Mouse (Mus musculus) gastrocnemius, adult 8-10 months (tissue): Measurements from ENCODE around the gene Ntn1. TPM values are rescaled to one million over a fixed set of nuclear protein-coding genes. Genes with fewer than 3 reads are reported as not detected.

ENCODE experiments used
- DNase-seq, 2 experiments: peaks; one replicate each; pipeline ENCODE4 v3.0.0; 2022; ENCODE audit warnings: low spot score in 2 of 2
- total RNA-seq, 4 experiments: library from RNA; stranded (reverse); gene quantifications; 2 replicates each; pipeline ENCODE4 v1.2.4; 2022

The Ntn1 gene
- total RNA-seq, 4 experiments from 2014 or later: 2.7 to 6.6 (median 4.9) TPM

DNA sequence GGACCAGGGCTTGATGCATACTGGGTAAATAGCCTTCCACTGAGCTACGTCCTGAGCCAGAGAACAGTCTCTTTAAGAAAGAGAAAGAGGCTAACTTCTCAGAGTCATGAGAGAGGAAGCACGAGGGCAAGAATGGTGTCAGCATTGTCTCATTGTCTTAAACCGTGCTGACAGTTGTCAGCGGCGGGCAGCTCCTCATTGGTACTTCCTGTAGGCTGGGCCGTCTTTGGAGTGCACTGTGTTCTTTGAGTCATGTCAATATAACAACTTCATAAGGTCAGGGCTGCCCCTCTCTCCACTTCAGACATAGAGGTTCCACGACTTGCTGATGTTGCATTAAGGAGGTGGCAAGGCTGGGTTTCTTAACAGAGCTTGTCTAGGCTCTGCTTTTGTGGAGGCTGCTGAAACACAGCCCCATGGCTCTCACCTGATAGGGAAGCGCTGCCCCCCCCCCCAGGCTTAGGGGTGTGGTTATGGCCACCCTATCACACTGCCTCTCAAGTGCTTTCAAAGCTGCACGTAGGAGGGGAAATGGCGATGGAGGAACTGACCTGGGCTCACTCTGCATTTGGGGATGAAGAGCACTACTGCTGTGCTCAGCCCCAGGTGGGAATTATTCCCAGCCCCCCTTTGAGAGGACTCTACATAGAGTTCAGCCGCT, 6.8 kb upstream of the Ntn1 start:
- DNase-seq: no peak

DNA sequence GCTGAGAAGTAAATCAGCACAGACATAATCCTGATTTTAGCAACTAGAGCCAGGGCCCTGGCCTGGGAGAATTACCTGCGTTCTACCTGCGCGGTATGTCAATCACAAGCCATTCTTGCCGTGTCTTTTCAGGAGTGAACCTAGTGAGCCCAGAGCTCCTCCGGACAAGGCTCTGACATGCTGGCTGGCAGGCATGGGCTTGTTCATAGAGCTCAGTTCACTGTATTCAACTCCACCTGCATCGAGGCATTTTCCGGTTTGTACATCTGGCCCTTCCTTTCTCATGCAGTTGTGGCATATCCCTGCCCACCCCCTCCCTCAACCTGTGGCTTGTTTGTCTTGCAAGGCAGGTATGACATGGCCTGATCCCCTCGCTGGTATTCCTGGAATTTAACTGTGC, 5.0 kb upstream of the Ntn1 start:
- DNase-seq: no peak

- no peak for DNase-seq
Observed at GRCm38 (mm10) chr11:68404185-68404584, 3.6 kb upstream of the Ntn1 start.

GRCm38 (mm10) chr11:68401428-68401827, 805 bp upstream of the Ntn1 start:
- DNase-seq: no peak

GRCm38 (mm10) chr11:68400021-68400671, 477 bp downstream of the Ntn1 start:
- DNase-seq: no peak

GRCm38 (mm10) chr11:68399548-68400020, 1.0 kb downstream of the Ntn1 start:
- no peak for DNase-seq

- DNase-seq: no peak
Observed at GRCm38 (mm10) chr11:68398891-68399547, 1.6 kb downstream of the Ntn1 start.

GRCm38 (mm10) chr11:68395546-68395945, 5.1 kb downstream of the Ntn1 start:
- DNase-seq: no peak

DNA sequence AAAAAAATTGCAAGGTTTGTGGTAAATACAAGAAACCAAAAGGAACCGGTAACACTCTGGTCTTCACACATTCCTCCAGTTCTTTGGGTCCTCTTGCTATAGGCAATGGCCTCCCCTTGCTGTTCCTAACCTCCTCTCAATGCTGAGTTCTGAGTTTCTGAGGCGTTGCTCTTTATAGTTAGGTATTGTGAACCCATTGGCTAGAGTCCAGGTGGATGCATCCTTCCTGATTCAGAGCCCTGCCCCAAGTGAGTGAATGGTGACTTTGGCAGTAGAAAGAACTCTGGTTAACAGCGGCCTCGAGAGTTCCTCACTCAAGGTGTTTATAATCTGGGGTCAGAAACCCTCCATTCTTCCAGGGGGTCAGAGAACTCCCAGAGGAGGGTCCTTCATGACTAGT, 5.9 kb downstream of the Ntn1 start:
- DNase-seq: no peak

DNA sequence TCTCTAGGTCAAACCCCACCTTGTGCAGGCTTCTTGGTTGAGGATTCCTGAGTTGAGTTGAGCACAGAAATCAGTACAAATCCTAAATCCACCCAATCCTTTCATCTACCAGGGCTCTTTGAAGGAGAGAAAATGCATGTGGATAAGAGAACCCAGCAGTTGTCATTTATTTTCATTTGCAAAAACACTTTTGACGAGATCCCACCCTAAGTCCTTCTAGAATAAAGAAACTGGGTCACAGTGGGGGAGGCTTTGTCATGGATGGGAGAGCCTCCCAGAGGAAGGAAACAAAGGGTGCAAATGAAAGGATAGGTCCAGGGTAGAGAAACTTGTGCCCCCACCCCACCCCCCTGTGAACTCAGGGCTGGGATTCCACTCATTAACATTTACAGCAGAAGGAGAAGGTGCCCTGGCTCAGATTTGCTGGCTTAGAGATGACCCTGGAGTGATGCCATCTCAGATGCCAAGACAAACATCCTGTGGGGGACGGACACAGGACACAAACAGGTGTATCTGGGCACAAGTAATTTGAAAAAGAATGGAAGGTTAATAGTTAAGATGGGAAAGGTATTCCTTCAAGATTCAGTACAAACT, 6.6 kb downstream of the Ntn1 start:
- no peak for DNase-seq

GRCm38 (mm10) chr11:68390381-68391287, 10.0 kb downstream of the Ntn1 start:
- no peak for DNase-seq

DNA sequence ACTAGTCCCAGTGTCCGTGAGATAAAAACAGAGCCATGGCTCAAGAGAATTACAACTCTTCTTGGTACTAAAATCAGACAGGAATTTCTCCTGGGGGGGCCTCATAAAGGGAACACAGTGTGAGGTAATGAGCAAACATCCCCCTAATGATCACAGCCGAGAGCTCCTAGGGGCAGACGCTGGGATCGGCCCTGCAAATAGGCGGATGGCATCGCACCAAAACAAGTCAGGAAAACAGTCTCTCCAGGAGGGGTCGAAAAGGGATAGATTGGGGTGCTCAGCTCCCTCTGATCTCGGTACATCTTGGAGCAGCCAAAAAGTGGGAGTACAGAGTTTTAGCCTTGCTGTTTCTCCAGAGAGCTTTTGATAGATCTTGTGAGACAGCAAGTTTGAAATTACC, 11.0 kb downstream of the Ntn1 start:
- DNase-seq: no peak

- no peak for DNase-seq
Observed at GRCm38 (mm10) chr11:68388655-68389015, 12.0 kb downstream of the Ntn1 start.

DNA sequence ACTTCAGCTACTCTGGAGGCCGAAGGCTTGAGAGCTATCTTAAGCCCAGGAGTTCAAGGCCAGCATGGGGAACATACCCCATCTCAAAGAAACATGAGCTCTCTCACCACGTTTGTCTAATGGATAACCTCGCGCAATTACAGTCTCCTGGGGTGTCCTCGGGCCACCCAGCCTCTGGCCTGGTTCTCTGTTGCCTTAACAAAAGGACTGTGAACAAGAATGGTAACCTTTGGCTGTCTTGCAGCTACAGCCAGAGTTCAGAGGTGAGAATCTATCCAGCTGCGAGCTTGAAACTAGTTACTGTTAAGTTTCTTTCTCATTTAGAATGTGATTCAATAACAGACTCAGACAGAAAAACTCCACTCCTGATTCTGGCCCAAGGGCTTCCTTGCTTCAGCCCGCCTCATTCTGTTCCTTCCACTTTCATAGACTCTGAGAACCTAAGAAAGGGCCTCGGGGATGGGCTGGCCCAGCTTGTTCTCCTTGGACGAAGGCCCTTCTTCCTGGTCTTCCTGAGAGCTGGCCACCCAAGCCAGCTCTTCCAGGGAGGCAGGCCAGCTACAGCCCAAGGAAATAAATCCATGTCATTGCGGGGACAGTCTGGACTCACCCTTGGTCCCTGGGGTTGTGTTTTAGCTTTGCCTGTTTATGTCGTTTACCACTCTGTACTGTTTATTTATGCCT, 12.5 kb downstream of the Ntn1 start:
- DNase-seq: peak in 1 of 2 experiments; percentile 33

- no peak for DNase-seq
Observed at GRCm38 (mm10) chr11:68387441-68387760, 13.2 kb downstream of the Ntn1 start.

DNA sequence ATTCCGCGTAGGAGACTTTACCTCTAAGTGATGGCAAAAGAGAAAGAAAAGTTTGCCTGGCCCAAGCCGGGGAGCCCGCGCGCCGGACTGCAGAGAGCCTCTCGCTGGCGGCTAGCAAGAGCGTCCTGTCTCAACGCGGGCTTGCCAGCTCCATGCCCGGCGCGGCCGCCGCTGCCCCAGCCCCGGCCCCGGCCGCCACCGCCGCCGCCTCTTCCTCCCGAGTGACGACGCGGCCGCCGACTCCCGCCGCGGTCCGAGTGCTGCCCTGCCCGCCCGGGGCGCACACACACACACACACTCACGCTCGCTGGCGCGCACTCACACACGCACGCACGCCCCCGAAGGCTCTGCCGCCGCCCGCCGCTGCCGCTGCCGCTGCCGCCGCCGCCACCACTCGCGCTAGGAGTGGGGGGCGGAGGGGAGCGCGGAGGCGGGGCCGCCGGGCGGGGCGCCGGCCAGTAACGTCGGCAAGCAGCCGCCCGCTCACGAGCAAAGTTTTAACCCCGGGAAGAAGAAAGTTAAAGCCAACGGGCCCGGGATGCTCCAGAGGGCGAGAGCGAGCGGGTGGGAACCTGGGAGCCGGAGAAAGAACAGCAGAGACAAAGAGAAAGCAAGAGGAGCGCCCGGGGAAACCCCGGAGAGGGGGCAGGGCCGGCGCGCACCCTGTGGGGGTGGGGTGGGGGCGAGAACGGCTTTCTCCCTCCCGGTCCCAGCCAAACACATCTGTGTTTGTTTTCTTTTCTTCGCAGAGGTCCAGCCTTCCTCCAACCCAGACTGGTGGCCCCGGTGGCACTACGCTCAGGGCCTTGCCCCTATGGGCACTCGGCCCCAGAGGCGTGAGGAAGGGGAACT, 13.8 kb downstream of the Ntn1 start:
- peak; percentile 31 to 44 for DNase-seq

DNA sequence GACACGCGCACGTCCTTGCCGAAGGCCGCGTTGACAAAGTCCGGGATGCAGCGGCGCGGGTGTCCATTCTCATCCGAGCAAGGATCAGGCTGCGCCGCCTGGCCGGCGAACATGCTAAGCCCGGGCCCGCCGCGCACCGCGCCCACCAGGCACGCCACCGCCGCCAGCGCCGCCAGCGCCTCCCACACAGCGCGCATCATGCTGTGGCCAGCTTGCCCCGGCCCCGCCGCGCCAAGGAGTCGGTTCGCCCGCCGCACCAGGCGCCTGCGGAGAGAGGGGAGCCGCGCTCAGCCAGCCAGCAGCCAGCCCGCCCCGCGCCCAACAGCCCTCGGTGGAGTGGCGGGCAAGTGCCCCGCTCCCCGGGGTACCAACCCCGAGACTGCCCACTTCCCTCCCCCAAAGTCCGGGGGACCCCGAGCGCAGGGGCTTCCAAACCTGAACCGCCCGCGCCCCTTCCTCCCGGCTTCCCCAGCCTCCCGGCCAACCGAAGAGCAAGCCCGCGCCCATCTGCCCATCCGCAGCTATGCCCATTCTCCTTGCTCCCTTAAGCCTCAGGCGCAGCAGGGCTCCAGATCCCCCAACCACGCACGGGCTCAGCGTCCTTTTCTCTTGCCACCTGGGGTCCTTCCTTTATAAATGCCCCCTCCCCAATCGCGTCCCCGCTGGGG, 14.6 kb downstream of the Ntn1 start:
- no peak for DNase-seq

DNA sequence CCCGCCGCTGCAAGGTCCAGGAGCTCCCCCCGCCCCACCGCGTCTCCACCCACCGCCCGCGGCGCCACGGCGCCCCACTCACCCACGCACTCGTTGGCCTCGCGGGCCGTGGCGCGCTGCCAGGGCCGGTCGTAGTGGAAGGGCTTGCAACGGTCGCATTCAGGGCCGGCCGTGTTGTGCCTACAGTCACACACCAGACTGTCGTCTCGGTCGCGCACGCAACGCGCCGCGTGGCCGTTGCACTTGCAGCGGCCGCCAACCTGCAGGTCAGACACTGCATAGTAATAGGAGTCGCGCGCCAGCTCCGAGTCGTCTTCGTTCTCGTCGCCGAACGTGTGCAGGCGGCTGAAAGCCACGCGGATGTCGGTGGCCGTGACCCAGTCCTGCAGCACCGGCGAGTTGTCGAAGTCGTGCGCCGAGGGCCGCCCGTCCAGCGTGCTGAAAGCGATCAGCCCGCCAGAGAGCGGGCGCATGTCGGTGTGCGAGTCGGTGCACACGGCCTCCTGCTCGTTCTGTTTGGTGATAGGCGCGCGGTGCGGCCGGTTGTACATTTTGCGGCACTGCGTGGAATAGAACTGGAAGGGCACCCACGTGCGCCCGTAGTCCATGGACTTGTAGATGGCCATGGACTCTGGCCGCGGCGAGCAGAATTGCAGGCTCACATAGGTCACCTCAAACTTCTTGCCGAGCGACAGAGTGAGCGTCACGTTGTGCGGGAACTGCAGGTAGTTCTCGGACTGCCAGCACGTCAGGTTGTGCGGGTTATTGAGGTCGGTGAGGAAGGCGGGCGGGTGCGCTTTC, 15.4 kb downstream of the Ntn1 start:
- no peak for DNase-seq
